Mouse (Mus musculus) cortical plate, adult 2 months (tissue): ENCODE measurements at regions not wholly inside any gene's neighbourhood (a gene's known extent, or its start where the extent isn't known, plus 50 kb on each side); places are given as distances from the start of the nearest gene placed in this dataset.

Experiments used
- CTCF ChIP-seq: fragments of 200-500 bp; IDR thresholded peaks from 2 replicates; pipeline ENCODE4 v1.5.1; 2011; ENCODE audit warnings: mild to moderate bottlenecking, control low read depth, low read length; ENCODE audit not compliant: insufficient read depth; ENCODE audit errors: extremely low read depth
- POLR2A ChIP-seq: fragments of 200-500 bp; IDR thresholded peaks from 2 replicates; pipeline ENCODE4 v1.6.1; 2011; ENCODE audit warnings: mild to moderate bottlenecking, low read length, control low read depth; ENCODE audit not compliant: insufficient read depth; ENCODE audit errors: extremely low read depth

GRCm38 (mm10) chr12:112418636-112419035 lies 70.6 kb upstream of the A530016L24Rik start:
- TF ChIP-seq CTCF (no peak), POLR2A (no peak)
